Mouse (Mus musculus) cerebellum, postnatal 4 days (tissue): ENCODE measurements around the gene Ahdc1.

ENCODE experiments used
- DNase-seq, 2 experiments: peaks; one replicate each; pipeline ENCODE4 v3.0.0; 2022; ENCODE audit warnings: low spot score in 2 of 2, mixed read lengths in 1 of 2

Gene Ahdc1

DNA sequence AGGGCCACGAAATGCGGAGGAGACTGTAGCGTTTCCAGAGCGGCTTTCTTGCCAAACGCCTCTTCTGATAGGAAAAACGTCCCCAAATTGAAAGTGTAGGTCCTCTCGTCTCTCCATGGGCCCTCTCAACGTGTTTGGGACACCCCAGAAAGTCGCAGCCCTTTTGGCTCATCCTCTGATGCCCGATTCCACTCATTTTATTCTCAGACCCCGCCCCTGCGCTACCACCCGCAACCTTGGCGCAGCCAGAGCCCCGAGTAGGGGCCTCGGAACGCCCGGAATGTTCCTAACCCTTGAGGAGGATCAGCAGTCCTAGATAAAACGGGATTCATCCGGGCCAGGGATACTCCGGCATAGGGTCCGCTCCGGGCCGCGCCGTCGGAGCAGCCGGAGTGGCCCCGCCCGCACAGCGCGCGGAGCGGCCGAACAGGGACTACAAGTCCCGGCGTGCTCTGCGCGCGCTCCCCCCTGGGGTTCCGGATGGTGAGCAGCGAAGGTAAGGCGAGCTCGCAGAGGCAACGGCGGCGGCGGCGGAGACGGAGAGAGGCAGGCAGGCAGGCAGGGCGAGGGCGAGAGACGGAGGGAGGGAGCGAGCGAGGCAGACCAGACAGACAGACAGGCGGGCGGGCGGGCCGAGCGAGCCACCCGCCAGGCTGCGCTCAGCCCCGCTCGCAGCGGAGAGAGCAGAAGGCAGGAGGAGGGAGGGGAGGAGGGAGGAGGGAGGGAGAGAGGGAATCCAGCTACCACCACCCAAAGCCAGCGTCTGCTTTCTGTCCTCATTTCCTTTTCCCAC, at the start of gene Ahdc1:
Gene Ahdc1 (plus strand): TSS at position 233 of the 793 bp plus-strand sequence.
- peak; percentile 87 to 96 for DNase-seq

DNA sequence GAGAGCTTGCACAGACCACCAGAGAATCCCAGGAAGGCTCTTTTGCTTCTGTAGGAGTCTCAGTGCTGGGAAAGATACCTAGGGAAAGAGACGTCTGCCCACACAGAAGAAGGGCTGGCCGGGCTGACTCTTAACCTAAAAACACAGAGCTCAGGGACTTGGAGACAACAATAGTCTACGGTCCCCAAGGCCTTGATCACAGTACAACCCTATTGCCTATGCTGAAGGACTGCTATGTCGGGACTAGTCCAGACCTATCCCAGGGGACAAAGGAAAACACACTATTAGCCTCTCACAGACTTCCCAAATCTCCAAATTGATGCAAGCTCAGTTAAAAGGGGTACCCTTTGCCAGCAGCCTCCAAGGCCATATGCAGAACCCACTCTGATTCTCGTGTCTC, 49.2 kb upstream of the Ahdc1 start:
- no peak for DNase-seq

DNA sequence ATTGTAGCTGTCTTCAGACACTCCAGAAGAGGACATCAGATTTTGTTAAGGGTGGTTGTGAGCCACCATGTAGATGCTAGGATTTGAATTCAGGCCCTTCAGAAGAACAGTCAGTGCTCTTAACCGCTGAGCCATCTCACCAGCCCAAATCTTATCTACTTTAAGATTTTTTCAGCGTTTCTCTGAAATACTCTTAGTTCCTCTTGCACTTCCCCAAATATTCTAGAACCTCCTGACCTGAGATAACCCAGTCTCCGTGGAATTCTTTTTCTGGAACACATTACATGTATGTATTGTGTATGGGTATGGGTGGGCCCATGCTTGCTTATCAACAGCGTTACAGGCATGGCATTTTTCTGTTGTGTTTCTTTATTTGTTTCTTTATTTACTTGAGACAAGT, 48.4 kb upstream of the Ahdc1 start:
- no peak for DNase-seq

DNA sequence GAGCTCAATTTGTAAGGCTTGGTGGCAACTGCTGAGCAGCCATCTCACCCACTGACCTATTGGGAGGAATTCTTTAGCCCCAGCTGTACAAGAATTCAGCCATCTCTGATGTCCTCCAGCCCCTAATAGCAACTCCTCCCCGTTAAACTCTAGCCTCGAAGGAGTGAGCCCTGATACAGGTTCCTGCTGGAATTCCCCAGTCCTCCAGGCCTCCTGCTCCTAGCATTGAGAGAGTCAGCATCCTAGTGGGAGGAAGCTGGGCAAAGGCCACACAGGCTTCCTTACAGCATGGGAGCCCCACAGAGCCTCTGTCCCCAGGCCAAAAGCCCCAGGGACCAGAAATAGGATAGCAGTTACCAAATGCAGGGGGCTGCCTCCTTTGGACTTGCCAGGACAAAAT, 47.6 kb upstream of the Ahdc1 start:
- DNase-seq, result no peak

DNA sequence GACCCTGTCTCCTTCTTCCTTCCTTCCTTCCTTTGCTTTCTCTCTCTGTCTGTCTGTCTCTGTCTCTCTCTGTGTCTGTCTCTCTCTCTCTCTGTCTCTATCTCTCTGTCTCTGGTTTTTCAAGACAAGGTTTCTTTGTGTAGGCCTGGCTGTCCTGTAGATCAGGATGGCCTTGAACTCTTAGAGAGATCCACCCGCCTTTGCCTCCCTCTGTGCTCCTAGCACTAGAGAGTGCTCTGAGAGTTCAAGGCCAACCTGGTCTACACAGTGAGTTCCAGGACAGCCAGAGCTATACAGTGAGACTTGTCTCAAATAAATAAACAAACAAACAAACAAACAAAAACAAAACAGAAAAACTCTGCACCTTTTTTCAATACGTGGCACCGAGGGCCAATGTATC, 47.0 kb upstream of the Ahdc1 start:
- DNase-seq, result no peak

DNA sequence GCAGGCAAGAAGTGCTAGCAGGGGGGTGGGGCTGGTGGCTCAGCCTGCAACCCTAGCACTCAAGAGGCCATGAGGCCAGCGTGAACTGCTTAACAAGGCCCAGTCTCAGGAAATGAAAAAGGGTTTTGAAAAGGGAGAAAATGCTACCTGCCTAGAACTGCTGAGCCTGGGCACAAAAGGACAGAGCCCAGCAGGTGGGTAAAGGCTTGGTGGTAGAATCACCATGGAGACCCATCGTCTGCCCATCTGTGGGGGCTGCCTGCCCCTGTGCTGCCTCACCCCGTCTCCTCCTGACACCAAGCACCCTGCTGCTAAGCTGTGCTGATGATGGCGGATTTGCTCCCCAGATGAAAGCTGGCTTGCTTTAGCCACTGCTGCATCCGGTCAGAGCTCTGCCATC, 46.6 kb upstream of the Ahdc1 start:
- DNase-seq, result no peak

DNA sequence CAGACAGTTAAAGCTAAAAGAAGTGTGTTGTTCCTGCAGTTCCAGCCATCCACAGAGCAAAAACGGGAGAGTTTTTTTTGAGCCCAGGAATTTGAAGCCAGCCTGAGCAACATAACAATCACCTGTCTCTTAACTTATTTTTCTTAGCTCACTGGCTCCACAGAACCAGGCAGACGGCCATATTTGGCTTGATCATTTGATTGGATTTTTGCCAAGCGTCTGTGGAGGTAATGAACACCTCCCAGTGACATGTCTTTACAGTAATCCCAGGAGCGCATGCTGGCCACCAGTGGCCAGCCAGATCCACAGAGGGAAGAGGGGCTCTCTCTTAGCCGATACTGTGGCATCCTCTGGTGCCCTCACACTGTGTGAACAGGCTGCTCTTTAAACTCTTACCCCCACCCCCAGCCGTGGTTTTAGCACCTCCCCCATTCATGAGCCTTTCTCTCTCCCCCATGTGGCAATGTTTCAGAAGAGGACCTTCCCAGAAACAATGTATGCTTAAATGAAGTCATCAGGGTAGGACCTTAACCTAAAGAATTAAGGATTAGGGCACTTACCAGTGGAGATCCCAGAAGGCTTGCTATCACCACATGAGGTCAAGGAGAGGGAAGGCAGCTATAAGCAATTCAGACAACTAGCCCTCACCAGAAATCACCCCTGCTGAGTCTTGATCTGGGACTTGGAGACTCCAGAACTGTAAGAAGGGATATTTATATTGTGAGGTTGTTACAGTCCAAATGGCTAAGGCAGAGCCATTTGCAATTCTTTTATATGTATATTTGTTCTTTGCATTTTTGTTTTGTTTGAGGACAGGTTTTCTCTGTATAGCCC, 42.7 kb upstream of the Ahdc1 start:
- no peak for DNase-seq

DNA sequence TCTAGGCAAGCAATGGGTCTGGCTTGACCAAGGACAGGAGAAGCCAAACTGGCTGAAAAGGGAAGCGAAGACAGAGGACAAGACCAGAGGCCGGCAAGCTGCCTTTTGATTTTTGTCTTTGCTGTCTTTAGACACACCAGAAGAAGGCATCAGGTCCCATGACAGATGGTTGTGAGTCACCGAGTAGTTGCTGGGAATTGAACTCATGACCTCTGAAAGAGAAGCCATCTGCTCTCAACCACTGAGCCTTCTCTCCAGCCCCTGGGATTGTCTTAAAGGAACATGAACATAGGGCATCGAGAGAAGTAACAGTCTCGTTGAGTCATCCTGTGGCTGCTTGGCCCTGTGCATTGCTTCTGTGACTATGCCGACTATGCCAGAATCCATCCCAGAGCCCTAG, 39.5 kb upstream of the Ahdc1 start:
- DNase-seq, result no peak

DNA sequence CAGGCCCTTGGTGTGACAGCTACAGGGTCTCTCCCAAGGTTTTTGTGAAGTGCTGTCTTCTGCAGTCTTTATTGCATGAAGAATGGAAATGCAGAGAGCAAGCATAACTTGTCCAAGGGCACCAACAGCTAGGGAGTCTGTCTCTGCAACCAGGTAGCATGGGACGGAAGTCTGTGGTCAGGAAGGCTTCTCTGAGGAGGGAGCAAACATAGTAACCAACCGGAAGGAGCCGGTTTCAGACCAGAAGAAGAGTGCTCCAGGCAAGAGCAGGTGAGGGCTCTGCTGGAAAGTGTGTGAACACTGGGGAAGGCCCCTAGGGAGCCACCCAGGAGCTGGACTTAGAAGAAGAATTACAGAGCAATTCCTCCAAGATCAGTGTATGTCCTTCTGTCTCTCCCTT, 39.0 kb upstream of the Ahdc1 start:
- DNase-seq, result no peak

DNA sequence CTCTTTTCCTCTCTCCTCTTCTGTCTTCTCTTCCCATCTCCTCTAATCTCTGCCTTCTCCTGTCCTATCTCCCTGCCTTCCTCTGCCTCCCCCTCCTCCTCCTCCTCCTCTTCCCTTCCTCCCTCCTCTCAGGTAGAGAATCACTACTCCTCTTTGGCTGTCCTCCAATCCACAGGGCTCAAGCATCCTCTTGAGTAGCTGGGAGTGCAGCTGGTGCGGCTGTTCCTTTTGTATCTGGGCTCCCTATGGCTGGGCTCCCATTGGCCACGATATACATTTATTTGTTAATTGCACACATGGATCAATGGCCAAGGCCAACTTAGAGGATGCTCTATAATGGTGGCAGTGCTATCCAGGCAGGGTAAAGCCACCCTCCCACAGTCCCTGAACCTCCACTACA, 38.5 kb upstream of the Ahdc1 start:
- DNase-seq, result no peak

DNA sequence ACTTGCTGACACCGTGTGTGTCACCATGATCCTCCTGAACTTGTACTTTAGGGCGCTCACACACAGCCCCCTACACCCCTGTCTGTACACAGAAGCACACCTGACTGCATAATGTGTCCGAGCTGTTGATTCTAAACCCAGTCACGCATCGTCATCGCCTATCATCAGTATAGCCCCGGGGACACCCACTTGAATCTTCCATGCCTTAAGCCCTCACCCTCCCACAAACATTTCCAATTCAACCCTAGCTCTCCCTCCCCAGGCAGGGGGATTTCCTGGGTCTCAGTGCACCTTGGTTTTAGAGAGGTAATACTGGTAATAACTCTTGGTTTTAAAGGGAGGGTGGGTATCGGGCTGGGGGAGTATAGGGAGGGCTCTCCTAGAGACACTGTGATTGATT, 37.9 kb upstream of the Ahdc1 start:
- no peak for DNase-seq

DNA sequence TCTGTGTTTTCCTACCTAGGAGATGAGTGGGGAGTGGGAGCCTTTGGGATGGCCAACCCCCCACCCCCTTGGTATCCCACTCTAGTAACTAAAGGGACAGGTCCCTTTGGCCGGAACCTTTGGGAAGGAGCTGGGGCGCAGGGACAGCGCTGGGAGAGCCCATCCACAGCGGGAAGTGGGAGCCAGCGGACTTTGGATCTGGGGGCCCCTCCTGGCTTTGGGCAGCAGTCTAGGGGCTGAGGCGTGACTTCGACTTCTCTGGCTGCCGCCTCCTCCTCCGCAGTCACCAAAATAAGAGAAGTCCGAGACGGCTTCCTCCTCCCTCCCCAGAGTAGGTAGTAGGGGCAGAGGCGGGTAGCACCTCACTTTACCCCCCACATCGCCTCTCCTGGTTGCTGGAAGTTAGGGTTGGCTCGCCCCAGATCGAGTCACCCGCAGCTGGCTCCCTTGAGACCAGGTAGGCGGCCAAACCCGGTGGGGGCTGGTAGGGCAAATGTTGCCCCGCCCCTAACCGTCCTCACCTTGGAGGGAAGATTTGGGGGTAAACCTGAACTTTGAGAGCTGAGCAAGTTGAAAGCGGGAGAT, 37.2 kb upstream of the Ahdc1 start, which contains the start of gene Fgr:
Gene Fgr (plus strand): TSS at position 282 of the 585 bp plus-strand sequence.
- DNase-seq, result no peak

DNA sequence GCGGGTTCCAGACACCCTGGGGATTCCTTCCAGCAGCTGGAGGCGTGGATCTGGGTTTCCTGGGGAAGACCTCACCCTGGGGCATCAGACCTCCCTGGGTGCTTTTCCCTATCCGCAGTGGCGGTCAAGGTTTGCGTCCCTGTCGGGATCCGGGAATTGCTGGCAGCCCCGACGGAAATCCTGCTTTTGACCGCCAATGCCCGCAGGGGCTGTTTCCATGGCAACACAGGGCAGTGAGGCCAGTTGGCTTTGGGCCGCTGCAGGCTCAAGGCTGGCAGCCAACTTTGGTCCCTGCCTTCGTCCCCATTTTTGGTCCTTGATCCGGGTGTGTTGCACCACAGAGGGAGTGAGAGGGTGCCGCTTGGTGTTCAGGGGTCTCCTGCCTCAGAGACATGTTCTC, 36.2 kb upstream of the Ahdc1 start:
- peak; percentile 64 to 91 for DNase-seq

DNA sequence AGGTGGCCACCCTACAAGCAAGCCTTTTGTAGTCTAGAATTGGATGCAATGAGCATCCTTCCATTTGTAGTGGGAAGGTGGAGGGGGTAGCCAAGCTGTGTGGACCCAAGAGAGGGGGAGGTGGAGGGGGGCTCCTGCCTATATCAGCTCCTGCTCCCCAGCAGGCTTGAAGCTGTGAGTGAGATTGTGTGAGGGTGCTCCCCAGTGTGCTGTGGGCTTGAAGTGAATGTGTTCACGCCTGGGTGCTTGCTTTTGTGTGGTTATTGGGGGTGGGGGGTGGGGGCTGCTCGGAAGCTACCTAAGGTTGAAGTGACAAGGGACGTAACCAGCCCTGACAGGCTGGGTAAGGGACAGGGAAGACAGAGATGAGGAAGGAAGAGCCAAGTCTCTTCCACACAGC, 35.3 kb upstream of the Ahdc1 start:
- no peak for DNase-seq

DNA sequence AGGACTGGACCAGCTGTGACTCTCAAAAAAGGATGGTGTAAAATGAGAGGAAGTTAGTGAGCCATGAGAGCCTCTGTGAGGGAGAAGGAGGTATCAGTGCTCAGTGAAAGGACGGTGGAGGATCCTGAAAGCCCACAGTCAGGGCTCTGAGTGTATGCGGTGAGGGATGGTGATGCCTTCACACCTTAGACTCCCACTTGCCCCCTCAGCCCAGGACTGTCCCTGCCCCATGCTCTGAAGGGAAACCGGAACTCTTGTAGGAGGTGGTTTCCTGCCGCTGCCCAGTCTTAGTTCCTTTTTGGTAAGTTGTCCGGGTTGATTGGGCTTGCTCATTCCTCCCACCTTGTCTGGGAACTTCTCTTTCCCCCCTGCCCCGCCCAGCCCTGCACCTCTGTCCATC, 34.3 kb upstream of the Ahdc1 start:
- DNase-seq, result no peak

DNA sequence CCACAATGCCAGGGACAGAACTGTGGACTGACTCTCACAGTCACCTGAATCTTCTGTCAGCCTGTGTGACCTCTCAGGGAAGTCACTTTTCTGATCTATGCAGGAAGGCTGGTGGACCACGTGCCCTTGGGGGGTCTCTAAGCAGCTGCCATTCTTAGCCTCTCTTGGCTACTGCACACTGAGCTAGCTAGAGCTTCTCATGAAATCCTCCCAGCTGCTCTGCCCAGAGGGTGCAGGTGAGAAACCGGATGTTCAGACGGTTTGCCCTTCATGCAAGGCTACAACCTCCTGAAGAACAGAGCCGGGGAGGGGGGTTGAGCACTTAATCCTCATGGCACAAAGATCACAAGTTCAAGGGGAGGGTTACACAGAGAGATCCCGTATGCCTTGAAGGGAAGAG, 33.5 kb upstream of the Ahdc1 start:
- no peak for DNase-seq

DNA sequence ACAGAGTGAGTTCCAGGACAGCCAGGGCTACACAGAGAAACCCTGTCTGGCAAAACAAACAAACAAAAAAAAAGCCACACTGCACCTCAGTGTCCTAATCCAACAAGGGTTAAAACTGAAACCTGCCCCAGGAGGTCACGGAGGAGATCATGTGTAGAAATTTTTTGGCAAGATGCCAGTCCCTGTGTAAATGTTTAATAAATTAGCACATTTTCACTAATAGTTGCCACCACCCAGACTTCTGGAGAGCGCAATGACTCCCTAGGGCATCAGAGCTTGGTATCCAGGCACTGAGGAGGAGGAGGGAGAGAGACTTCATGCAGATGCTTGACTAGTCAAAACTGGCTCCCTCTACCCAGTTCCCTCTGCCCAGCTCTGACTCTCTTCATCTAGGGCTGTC, 31.9 kb upstream of the Ahdc1 start:
- DNase-seq, result no peak

DNA sequence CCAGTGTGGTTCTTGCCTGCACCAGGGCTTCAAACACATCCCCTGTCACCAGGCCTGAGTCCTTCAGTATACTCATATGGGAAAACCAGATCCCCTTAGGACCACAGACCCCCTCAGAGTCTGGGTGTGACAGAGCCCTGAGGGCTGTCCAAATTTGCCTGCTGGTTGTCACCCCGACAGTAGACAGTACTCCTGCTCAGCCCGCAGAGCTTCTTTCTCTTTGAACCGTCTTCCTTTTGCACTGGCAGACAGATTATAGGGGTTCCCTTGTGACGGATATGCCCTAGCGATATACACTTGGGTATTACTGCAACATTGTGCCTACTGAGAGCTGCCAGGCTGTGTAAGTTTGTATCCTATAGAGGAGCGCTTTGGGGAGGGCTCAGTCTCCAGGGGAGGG, 29.4 kb upstream of the Ahdc1 start:
- no peak for DNase-seq

DNA sequence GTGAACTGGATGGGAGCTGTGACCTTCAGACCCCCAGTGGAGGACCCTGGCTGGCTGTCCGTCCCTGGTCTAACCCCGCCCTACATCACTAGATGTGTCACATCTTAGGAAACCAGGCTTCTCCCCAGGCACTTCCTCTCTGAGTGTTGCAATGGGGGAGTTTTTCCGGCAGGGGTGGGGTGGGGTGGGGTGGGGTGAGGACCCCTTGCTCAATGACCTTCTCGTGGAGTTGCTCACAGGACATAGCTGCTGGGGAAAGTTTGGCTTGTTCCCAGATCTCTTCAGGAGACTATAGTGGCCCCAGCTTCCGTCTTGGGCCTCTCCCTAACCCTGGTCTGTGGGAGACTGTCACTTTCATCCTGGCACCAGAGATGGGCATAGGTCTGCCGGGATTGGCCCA, 28.1 kb upstream of the Ahdc1 start:
- no peak for DNase-seq

DNA sequence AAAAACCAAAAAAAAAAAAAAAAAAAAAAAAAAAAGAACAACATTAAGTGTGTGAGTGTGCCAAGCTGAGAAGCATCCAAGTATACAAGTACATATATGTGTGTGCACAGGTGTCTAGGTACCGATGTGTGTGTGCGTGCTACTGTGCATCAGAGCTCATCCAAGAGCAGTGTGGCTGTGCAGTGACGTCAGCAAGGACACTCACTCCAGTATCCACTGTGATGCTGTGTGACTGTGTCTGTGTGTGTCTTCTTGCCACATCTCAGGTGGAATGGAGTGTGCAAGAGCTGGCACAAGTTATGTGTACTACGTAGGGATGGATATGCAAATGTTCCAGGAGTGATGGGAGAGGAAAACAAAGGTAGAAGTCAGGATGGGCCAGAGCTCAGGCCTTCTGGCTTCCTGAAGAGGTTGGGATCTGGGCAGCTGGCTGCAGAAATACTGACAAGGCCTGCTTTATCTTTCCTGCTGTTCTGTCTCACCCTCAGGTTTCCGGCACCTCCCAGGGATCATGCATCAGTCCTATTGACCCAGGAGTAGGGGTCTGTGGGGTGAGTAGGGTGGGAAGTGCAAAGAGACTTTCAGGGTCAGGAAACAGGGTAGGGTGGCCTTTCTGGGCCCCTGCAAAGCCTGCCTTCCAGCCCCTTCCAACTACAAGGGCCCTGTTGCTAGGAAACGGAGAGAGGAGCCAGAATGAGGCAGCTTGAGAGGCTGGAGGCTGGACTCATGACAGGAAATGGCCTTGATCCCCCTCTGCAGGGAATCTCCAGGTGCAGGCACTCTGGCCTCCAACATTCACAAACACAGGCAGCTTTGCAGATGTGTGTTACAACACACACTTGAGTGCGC, 27.2 kb upstream of the Ahdc1 start:
- DNase-seq, result peak in 1 of 2 experiments; percentile 51

DNA sequence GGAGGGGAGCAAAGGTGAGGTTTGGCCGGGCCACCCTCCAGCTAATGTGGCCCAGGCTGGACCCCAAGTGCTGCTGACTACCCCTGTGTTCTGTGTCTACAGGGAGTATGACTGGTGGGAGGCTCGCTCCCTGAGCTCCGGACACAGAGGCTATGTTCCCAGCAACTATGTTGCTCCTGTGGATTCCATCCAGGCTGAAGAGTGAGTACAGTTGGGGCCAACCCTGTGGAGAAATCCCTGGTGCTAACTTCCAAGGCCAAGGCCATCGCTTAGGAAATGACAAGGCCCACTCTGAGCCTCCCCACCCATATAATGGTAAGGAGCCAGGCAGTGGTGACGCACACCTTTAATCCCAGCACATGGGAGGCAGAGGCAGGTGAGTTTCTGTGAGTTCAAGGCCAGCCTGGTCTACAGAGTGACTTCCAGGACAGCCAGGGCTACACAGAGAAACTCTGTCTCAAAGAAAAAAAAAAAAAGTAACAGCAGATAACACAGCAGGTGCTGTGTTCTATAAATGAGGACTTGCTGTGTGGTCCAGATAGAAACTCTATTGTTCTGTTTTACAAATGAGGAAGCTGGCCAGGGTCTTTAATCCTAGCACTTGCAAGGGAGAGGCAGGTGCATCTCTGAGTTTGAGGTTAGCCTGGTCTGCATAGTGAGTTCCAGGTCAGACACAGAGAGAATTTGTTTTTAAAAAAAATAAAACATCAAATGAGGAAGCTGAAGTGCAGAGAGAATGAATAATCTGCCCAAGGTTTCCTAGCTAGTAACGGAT, 22.3 kb upstream of the Ahdc1 start:
- DNase-seq, result no peak
